Mouse (Mus musculus) adrenal gland, postnatal 36 days (tissue): Measurements from ENCODE around the gene Sema6b. TPM values are rescaled to one million over a fixed set of nuclear protein-coding genes. Genes with fewer than 3 reads are reported as not detected.

Experiments
- DNase-seq, 2 experiments: peaks; one replicate each; pipeline ENCODE4 v3.0.0; 2021; ENCODE audit warnings: mixed read lengths in 1 of 2
- long read RNA-seq, 2 experiments: library from polyadenylated mRNA; stranded (forward); transcript quantifications; one replicate each; pipeline ENCODE4 v2.0.0; 2021; ENCODE audit warnings: borderline sequencing depth in 2 of 2
- total RNA-seq, 2 experiments: library from RNA; stranded (reverse); gene quantifications; 2 replicates each; pipeline ENCODE4 v1.2.3; 2021

Sema6b gene
- total RNA-seq, result 10 to 100 TPM in 1 of 2 experiments, 1 to 10 TPM in 1; 6.4 to 10.0 TPM
- long read RNA-seq, experiment 1, partial matches to known transcripts, result 2 of 9 reads
- long read RNA-seq, experiment 1, other reads (novel, unspliced or antisense), result 1 of 9 reads
- long read RNA-seq, experiment 2, partial matches to known transcripts, result 5 of 7 reads
- long read RNA-seq, experiment 2, other reads (novel, unspliced or antisense), result 0 of 7 reads

GRCm38 (mm10) chr17:56139858-56140595, at the start of gene Sema6b:
Gene Sema6b, minus strand, starts transcription at chr17:56140343.
- DNase-seq, result peak; percentile 74 to 79

- peak; percentile 85 to 86 for DNase-seq
These were observed 45.4 kb upstream of the Sema6b start for GRCm38 (mm10) chr17:56185281-56186141.

GRCm38 (mm10) chr17:56183658-56184103, 43.5 kb upstream of the Sema6b start, which contains the start of gene Mydgf:
Gene Mydgf, minus strand, starts transcription at chr17:56183920.
- DNase-seq, result peak; percentile 97

- no peak for DNase-seq
These were observed 43.0 kb upstream of the Sema6b start for GRCm38 (mm10) chr17:56182975-56183657.

GRCm38 (mm10) chr17:56175416-56175815, 35.3 kb upstream of the Sema6b start:
- peak; percentile 50 to 56 for DNase-seq

GRCm38 (mm10) chr17:56173401-56174046, 33.4 kb upstream of the Sema6b start:
- DNase-seq, result no peak

GRCm38 (mm10) chr17:56171881-56172280, 31.7 kb upstream of the Sema6b start:
- no peak for DNase-seq

- DNase-seq, result peak in 1 of 2 experiments; percentile 51
These were observed 31.3 kb upstream of the Sema6b start for GRCm38 (mm10) chr17:56171456-56171855.

- DNase-seq, result peak; percentile 17 to 57
These were observed 30.5 kb upstream of the Sema6b start for GRCm38 (mm10) chr17:56170636-56171035.

GRCm38 (mm10) chr17:56169830-56170229, 29.7 kb upstream of the Sema6b start:
- DNase-seq, result peak; percentile 35 to 61

- peak in 1 of 2 experiments; percentile 14 for DNase-seq
These were observed 25.5 kb upstream of the Sema6b start for GRCm38 (mm10) chr17:56165671-56166070.

GRCm38 (mm10) chr17:56164510-56164909, 24.4 kb upstream of the Sema6b start:
- DNase-seq, result no peak

GRCm38 (mm10) chr17:56163523-56164102, 23.5 kb upstream of the Sema6b start:
- peak in 1 of 2 experiments; percentile 45 for DNase-seq

- DNase-seq, result peak; percentile 98
These were observed 22.2 kb upstream of the Sema6b start, which contains the start of gene Tnfaip8l1 for GRCm38 (mm10) chr17:56162231-56162774. Gene Tnfaip8l1, plus strand, starts transcription at chr17:56162477.

- peak; percentile 68 to 78 for DNase-seq
These were observed 19.6 kb upstream of the Sema6b start for GRCm38 (mm10) chr17:56159729-56160128.

- peak; percentile 87 to 89 for DNase-seq
These were observed 13.5 kb upstream of the Sema6b start for GRCm38 (mm10) chr17:56153643-56154042.

GRCm38 (mm10) chr17:56149897-56150296, 9.8 kb upstream of the Sema6b start:
- no peak for DNase-seq

- no peak for DNase-seq
These were observed 8.9 kb upstream of the Sema6b start for GRCm38 (mm10) chr17:56148790-56149618.

GRCm38 (mm10) chr17:56148280-56148679, 8.1 kb upstream of the Sema6b start:
- no peak for DNase-seq
